Mouse (Mus musculus): ENCODE results near the gene Gnb4. TPM values are rescaled to one million over a fixed set of nuclear protein-coding genes. Genes with fewer than 3 reads are reported as not detected.

Gene Gnb4
- polyA plus RNA-seq, 1 experiment from 2014 or later: 78.8 TPM

- no peak for ATAC-seq (ENCODE audit: insufficient number of reproducible peaks, insufficient read depth, low FRiP score, low TSS enrichment, low read depth)
- Histone ChIP-seq H3K9me3 (no peaks in the 10 kb centered on the region), H3K27ac (no peak overlapping the region), H3K4me1 (peaks cover 10% of the 10 kb centered on the region), H3K9ac (no peak overlapping the region), H3K36me3 (peaks cover 6% of the 10 kb centered on the region; the same call in 1 of the 2 replicates), H3K4me2 (peak overlapping the region; percentile 61), H3K4me3 (no peak overlapping the region), H3K27me3 (no peaks in the 10 kb centered on the region)
- WGBS: 68% methylated on average over 2 of the region's 2 CpGs
Measured at GRCm38 (mm10) chr3:32614786-32615185, 1.6 kb downstream of the Gnb4 start.

- H3K4me1 ChIP-seq: peaks cover 10% of the 10 kb centered on the region
Measured at GRCm38 (mm10) chr3:32611606-32612170, 4.7 kb downstream of the Gnb4 start.

GRCm38 (mm10) chr3:32610560-32610959 is 5.8 kb downstream of the Gnb4 start:
- 0 out of 2 replicates have a peak overlapping the region, but pooled peaks have one; percentile 14 for H3K4me2 ChIP-seq
- no peak overlapping the region for H3K27ac ChIP-seq
- H3K4me3 ChIP-seq: no peak overlapping the region
- WGBS: 20% methylated on average over 7 of the region's 7 CpGs
- H3K9me3 ChIP-seq: no peaks in the 10 kb centered on the region
- H3K9ac ChIP-seq: no peak overlapping the region
- no peak for ATAC-seq (ENCODE audit: insufficient number of reproducible peaks, insufficient read depth, low FRiP score, low TSS enrichment, low read depth)
- peaks cover 13% of the 10 kb centered on the region; the same call in 1 of the 2 replicates for H3K36me3 ChIP-seq
- H3K27me3 ChIP-seq: no peaks in the 10 kb centered on the region
- H3K4me1 ChIP-seq: peaks cover 7% of the 10 kb centered on the region

More at GRCm38 (mm10) chr3:32611606-32612170, 4.7 kb downstream of the Gnb4 start:
- no peak overlapping the region for H3K9ac ChIP-seq
- H3K27ac ChIP-seq: no peak overlapping the region
- 81% methylated on average over 11 of the region's 11 CpGs for WGBS
- no peaks in the 10 kb centered on the region for H3K27me3 ChIP-seq
- H3K36me3 ChIP-seq: peaks cover 13% of the 10 kb centered on the region; the same call in 1 of the 2 replicates
- no peak overlapping the region for H3K4me3 ChIP-seq
- no peak overlapping the region for H3K4me2 ChIP-seq
- H3K9me3 ChIP-seq: no peaks in the 10 kb centered on the region
- no peak for ATAC-seq (ENCODE audit: insufficient number of reproducible peaks, insufficient read depth, low FRiP score, low TSS enrichment, low read depth)

GRCm38 (mm10) chr3:32609233-32609632 is 7.2 kb downstream of the Gnb4 start:
- H3K4me3 ChIP-seq: no peak overlapping the region
- no peaks in the 10 kb centered on the region for H3K27me3 ChIP-seq
- H3K9ac ChIP-seq: no peak overlapping the region
- 93% methylated on average over 4 of the region's 4 CpGs for WGBS
- H3K27ac ChIP-seq: no peak overlapping the region
- H3K4me2 ChIP-seq: no peak overlapping the region
- peaks cover 13% of the 10 kb centered on the region for H3K36me3 ChIP-seq
- H3K9me3 ChIP-seq: no peaks in the 10 kb centered on the region
- 0 out of 2 replicates have a peak, but pooled peaks have one; percentile 39 for ATAC-seq (ENCODE audit: insufficient number of reproducible peaks, insufficient read depth, low FRiP score, low TSS enrichment, low read depth)
- H3K4me1 ChIP-seq: no peaks in the 10 kb centered on the region; the same call in 1 of the 2 replicates

- Histone ChIP-seq H3K4me2 (no peak overlapping the region), H3K9ac (no peak overlapping the region), H3K27ac (no peak overlapping the region), H3K36me3 (peaks cover 21% of the 10 kb centered on the region), H3K4me3 (no peak overlapping the region), H3K27me3 (no peaks in the 10 kb centered on the region), H3K9me3 (no peaks in the 10 kb centered on the region), H3K4me1 (no peaks in the 10 kb centered on the region)
- 91% methylated on average over 10 of the region's 10 CpGs for WGBS
- no peak for ATAC-seq (ENCODE audit: insufficient number of reproducible peaks, insufficient read depth, low FRiP score, low TSS enrichment, low read depth)
Measured at GRCm38 (mm10) chr3:32601055-32601454, 15.3 kb downstream of the Gnb4 start.

GRCm38 (mm10) chr3:32599328-32599727 is 17.1 kb downstream of the Gnb4 start:
- no peak overlapping the region for H3K9ac ChIP-seq
- no peaks in the 10 kb centered on the region for H3K4me1 ChIP-seq
- H3K4me2 ChIP-seq: no peak overlapping the region
- H3K27ac ChIP-seq: no peak overlapping the region
- ATAC-seq (ENCODE audit: insufficient number of reproducible peaks, insufficient read depth, low FRiP score, low TSS enrichment, low read depth): no peak
- 68% methylated on average over 3 of the region's 3 CpGs for WGBS
- H3K9me3 ChIP-seq: no peaks in the 10 kb centered on the region
- H3K27me3 ChIP-seq: no peaks in the 10 kb centered on the region
- H3K4me3 ChIP-seq: no peak overlapping the region
- peaks cover 30% of the 10 kb centered on the region for H3K36me3 ChIP-seq

GRCm38 (mm10) chr3:32595080-32595479 is 21.3 kb downstream of the Gnb4 start:
- no peaks in the 10 kb centered on the region for H3K4me1 ChIP-seq
- H3K36me3 ChIP-seq: peaks cover 43% of the 10 kb centered on the region
- no peak overlapping the region for H3K4me2 ChIP-seq
- no peaks in the 10 kb centered on the region for H3K27me3 ChIP-seq
- no peak overlapping the region for H3K27ac ChIP-seq
- no peak for ATAC-seq (ENCODE audit: insufficient number of reproducible peaks, insufficient read depth, low FRiP score, low TSS enrichment, low read depth)
- 79% methylated on average over 4 of the region's 4 CpGs for WGBS
- H3K9ac ChIP-seq: no peak overlapping the region
- H3K4me3 ChIP-seq: no peak overlapping the region
- no peaks in the 10 kb centered on the region for H3K9me3 ChIP-seq

- no peak for ATAC-seq (ENCODE audit: insufficient number of reproducible peaks, insufficient read depth, low FRiP score, low TSS enrichment, low read depth)
- H3K27ac ChIP-seq: no peak overlapping the region
- 93% methylated on average over 3 of the region's 3 CpGs for WGBS
Measured at GRCm38 (mm10) chr3:32586274-32586673, 30.1 kb downstream of the Gnb4 start.

GRCm38 (mm10) chr3:32583489-32583888 is 32.9 kb downstream of the Gnb4 start:
- ATAC-seq (ENCODE audit: insufficient number of reproducible peaks, insufficient read depth, low FRiP score, low TSS enrichment, low read depth): no peak
- no peak overlapping the region for H3K9ac ChIP-seq
- H3K4me3 ChIP-seq: no peak overlapping the region
- 92% methylated on average over 4 of the region's 4 CpGs for WGBS
- no peak overlapping the region for H3K27ac ChIP-seq
- H3K4me1 ChIP-seq: no peaks in the 10 kb centered on the region
- no peaks in the 10 kb centered on the region for H3K27me3 ChIP-seq
- H3K36me3 ChIP-seq: peaks cover 64% of the 10 kb centered on the region
- no peaks in the 10 kb centered on the region for H3K9me3 ChIP-seq
- H3K4me2 ChIP-seq: no peak overlapping the region

More at GRCm38 (mm10) chr3:32586274-32586673, 30.1 kb downstream of the Gnb4 start:
- no peaks in the 10 kb centered on the region for H3K27me3 ChIP-seq
- no peaks in the 10 kb centered on the region for H3K9me3 ChIP-seq
- peaks cover 73% of the 10 kb centered on the region for H3K36me3 ChIP-seq
- no peak overlapping the region for H3K4me2 ChIP-seq
- no peak overlapping the region for H3K4me3 ChIP-seq
- no peaks in the 10 kb centered on the region for H3K4me1 ChIP-seq
- H3K9ac ChIP-seq: no peak overlapping the region

- H3K27ac ChIP-seq: no peak overlapping the region
- no peak overlapping the region for H3K4me3 ChIP-seq
- H3K9me3 ChIP-seq: no peaks in the 10 kb centered on the region
- H3K27me3 ChIP-seq: no peaks in the 10 kb centered on the region
- 81% methylated on average over 3 of the region's 3 CpGs for WGBS
- H3K4me1 ChIP-seq: no peaks in the 10 kb centered on the region
- no peak overlapping the region for H3K9ac ChIP-seq
- no peak overlapping the region for H3K4me2 ChIP-seq
- ATAC-seq (ENCODE audit: insufficient number of reproducible peaks, insufficient read depth, low FRiP score, low TSS enrichment, low read depth): no peak
- peaks cover 64% of the 10 kb centered on the region for H3K36me3 ChIP-seq
Measured at GRCm38 (mm10) chr3:32581911-32582310, 34.5 kb downstream of the Gnb4 start.

GRCm38 (mm10) chr3:32580738-32581137 is 35.6 kb downstream of the Gnb4 start:
- Histone ChIP-seq H3K4me2 (no peak overlapping the region), H3K27ac (no peak overlapping the region), H3K27me3 (no peaks in the 10 kb centered on the region), H3K4me3 (no peak overlapping the region), H3K9ac (no peak overlapping the region), H3K9me3 (no peaks in the 10 kb centered on the region), H3K36me3 (peaks cover 65% of the 10 kb centered on the region), H3K4me1 (no peaks in the 10 kb centered on the region)
- ATAC-seq (ENCODE audit: insufficient number of reproducible peaks, insufficient read depth, low FRiP score, low TSS enrichment, low read depth): no peak
- 69% methylated on average over 3 of the region's 3 CpGs for WGBS

- no peaks in the 10 kb centered on the region for H3K27me3 ChIP-seq
- peaks cover 68% of the 10 kb centered on the region for H3K36me3 ChIP-seq
- no peak for ATAC-seq (ENCODE audit: insufficient number of reproducible peaks, insufficient read depth, low FRiP score, low TSS enrichment, low read depth)
- H3K4me1 ChIP-seq: no peaks in the 10 kb centered on the region
- no peak overlapping the region for H3K9ac ChIP-seq
- H3K4me2 ChIP-seq: no peak overlapping the region
- H3K4me3 ChIP-seq: no peak overlapping the region
- WGBS: 89% methylated on average over 5 of the region's 5 CpGs
- H3K9me3 ChIP-seq: no peaks in the 10 kb centered on the region
- no peak overlapping the region for H3K27ac ChIP-seq
Measured at GRCm38 (mm10) chr3:32578772-32579171, 37.6 kb downstream of the Gnb4 start.

All from embryonic facial prominence, embryonic 13.5 days (tissue).